Mouse (Mus musculus): Measurements from ENCODE around the gene Gm21586. TPM values are rescaled to one million over a fixed set of nuclear protein-coding genes. Genes with fewer than 3 reads are reported as not detected.
"Not testable (repeated sequence)": the region's sequence is repeated elsewhere in the genome, so short reads cannot be mapped to it uniquely, and the experiment has no call there.

The Gm21586 gene
- total RNA-seq (2014; fragmentation: Nextera tagmentation) (not detected in 2 replicates), total RNA-seq (2017) (not detected in 2 replicates)

DNA sequence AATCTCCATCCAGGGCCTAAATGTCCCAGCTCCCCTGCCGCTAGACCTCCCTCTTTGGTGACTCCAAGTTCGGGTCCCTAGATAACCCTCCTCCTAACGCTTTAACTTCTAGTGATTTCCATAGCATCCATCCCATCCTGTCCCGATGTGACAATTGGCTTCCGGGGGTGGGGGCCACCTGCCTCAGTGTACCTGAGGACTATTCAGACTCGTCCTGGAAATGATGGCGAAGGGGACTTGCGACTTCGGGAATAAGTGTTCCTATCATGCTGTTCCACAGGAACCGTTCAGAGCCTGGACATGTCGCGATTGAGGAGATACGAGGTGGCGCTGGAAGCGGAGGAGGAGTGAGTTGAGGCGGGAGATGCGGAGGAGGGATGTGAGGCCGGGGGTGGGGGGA is at the start of gene Gm21586:
TSS of gene Gm21586 (plus strand) at position 301 of the 400 bp plus-strand sequence.
- ATAC-seq (replicated peaks; ENCODE audit: low FRiP score, low TSS enrichment, poor library complexity, severe bottlenecking) = not testable (repeated sequence)

DNA sequence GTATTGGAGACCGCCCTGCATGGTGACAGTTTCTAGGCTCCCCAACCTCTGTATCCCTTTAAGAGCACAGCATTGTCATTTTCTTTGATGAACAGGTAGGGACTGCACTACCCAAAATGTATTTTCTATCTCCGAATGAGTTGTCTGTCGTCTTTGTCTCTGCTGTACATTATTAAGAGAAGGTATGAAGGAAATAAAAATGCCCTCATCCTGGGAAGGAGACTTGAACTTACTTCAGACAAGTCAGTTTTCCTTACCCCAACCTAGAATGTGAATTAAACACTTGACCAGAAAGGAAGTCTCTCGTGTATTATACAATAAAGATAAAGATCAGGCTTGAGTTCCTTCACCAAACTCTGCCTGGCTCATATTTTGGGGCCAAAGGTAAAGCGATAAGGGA is 27.3 kb downstream of the Gm21586 start, which contains the start of gene Gm2163:
TSS of gene Gm2163 (plus strand) at position 301 of the 400 bp plus-strand sequence.
- ATAC-seq (replicated peaks; ENCODE audit: low FRiP score, low TSS enrichment, poor library complexity, severe bottlenecking) = not testable (repeated sequence)

Other genes with a start within 250 kb of the Gm21586 start
- not detected in 2 replicates for gene Gm10600, start 198.7 kb upstream of the Gm21586 start, total RNA-seq (2014; fragmentation: Nextera tagmentation)
- not detected in 2 replicates for gene Gm10600, start 198.7 kb upstream of the Gm21586 start, total RNA-seq (2017)
- not detected in 2 replicates for gene Ccl21b, start 183.6 kb upstream of the Gm21586 start, total RNA-seq (2014; fragmentation: Nextera tagmentation)
- gene Ccl21b, start 183.6 kb upstream of the Gm21586 start, total RNA-seq (2017) = not detected in 2 replicates
- not detected in 2 replicates for gene Gm21953, start 145.1 kb upstream of the Gm21586 start, total RNA-seq (2014; fragmentation: Nextera tagmentation)
- not detected in 2 replicates for gene Gm21953, start 145.1 kb upstream of the Gm21586 start, total RNA-seq (2017)
- not detected in 2 replicates for gene Fam205a3, start 121.0 kb upstream of the Gm21586 start, total RNA-seq (2014; fragmentation: Nextera tagmentation)
- 0.08 TPM in 1 of 2 replicates, not detected in the other for gene Fam205a3, start 121.0 kb upstream of the Gm21586 start, total RNA-seq (2017)
- gene Gm2163, start 27.4 kb downstream of the Gm21586 start, total RNA-seq (2014; fragmentation: Nextera tagmentation) = 0.42 and 1.4 TPM in 2 replicates
- gene Gm2163, start 27.4 kb downstream of the Gm21586 start, total RNA-seq (2017) = 0.23 TPM in 1 of 2 replicates, not detected in the other
- not detected in 2 replicates for gene Fam205a2, start 88.8 kb downstream of the Gm21586 start, total RNA-seq (2014; fragmentation: Nextera tagmentation)
- 0.08 TPM in 1 of 2 replicates, not detected in the other for gene Fam205a2, start 88.8 kb downstream of the Gm21586 start, total RNA-seq (2017)
- gene Gm10591, start 172.8 kb downstream of the Gm21586 start, total RNA-seq (2014; fragmentation: Nextera tagmentation) = not detected in 2 replicates
- not detected in 2 replicates for gene Gm10591, start 172.8 kb downstream of the Gm21586 start, total RNA-seq (2017)
- not detected in 2 replicates for gene Gm2564, start 190.3 kb downstream of the Gm21586 start, total RNA-seq (2014; fragmentation: Nextera tagmentation)
- not detected in 2 replicates for gene Gm2564, start 190.3 kb downstream of the Gm21586 start, total RNA-seq (2017)
- not detected in 2 replicates for gene Ccl27b, start 215.9 kb downstream of the Gm21586 start, total RNA-seq (2014; fragmentation: Nextera tagmentation)
- not detected in 2 replicates for gene Ccl27b, start 215.9 kb downstream of the Gm21586 start, total RNA-seq (2017)
- not detected in 2 replicates for gene Il11ra2, start 222.5 kb downstream of the Gm21586 start, total RNA-seq (2014; fragmentation: Nextera tagmentation)
- not detected in 2 replicates for gene Il11ra2, start 222.5 kb downstream of the Gm21586 start, total RNA-seq (2017)